Mouse (Mus musculus) megakaryocyte, embryonic 14.5 days (primary cell): ENCODE measurements around the gene Ints5. TPM values are rescaled to one million over a fixed set of nuclear protein-coding genes. Genes with fewer than 3 reads are reported as not detected.

Source experiments
- H3K27me3 ChIP-seq: replicated peaks from 2 replicates; pipeline ENCODE3; 2012; ENCODE audit warnings: inconsistent platforms
- H3K36me3 ChIP-seq: replicated peaks from 2 replicates; pipeline ENCODE3; 2012; ENCODE audit warnings: low read length, inconsistent platforms, mixed read lengths
- H3K4me1 ChIP-seq: 2 replicates; pipeline ENCODE4 v1.6.1; 2012; ENCODE audit warnings: inconsistent platforms
- H3K4me3 ChIP-seq: replicated peaks from 2 replicates; pipeline ENCODE3; 2012; ENCODE audit warnings: moderate library complexity, mild to moderate bottlenecking, inconsistent platforms
- H3K9me3 ChIP-seq: 2 replicates; pipeline ENCODE4 v1.6.1; 2012; ENCODE audit warnings: inconsistent platforms
- FLI1 ChIP-seq: IDR thresholded peaks from 2 replicates; pipeline ENCODE4 v1.6.1; 2012; ENCODE audit warnings: low read length, inconsistent platforms, mixed read lengths
- GATA1 ChIP-seq: IDR thresholded peaks from 3 replicates; pipeline ENCODE4 v1.6.1; 2012; ENCODE audit warnings: mixed read lengths, low read length, inconsistent platforms, borderline replicate concordance
- polyA plus RNA-seq: library from polyadenylated mRNA; stranded (reverse); fragments of >175 nt; gene quantifications from 2 replicates; pipeline ENCODE4 v1.2.3, GENCODE M21; 2012; ENCODE audit warnings: low replicate concordance; ENCODE audit not compliant: insufficient read depth

Ints5 gene
- 22.4 and 29.0 TPM in 2 replicates for polyA plus RNA-seq

GRCm38 (mm10) chr19:8892829-8893766 lies at the start of gene Ints5:
Ints5 (plus strand) TSS chr19:8893005.
- no peak for TF ChIP-seq FLI1
- no peak for TF ChIP-seq GATA1
- Histone ChIP-seq H3K9me3 (no peaks in the 10 kb centered on the region), H3K27me3 (no peaks in the 10 kb centered on the region), H3K4me1 (peaks cover 65% of the 10 kb centered on the region), H3K4me3 (peak within 1 kb of the TSS; percentile 96), H3K36me3 (peaks cover 43% of the 10 kb centered on the region)

- Histone ChIP-seq H3K4me3 (no peak overlapping the region), H3K9me3 (no peaks in the 10 kb centered on the region), H3K36me3 (peaks cover 79% of the 10 kb centered on the region), H3K4me1 (peaks cover 35% of the 10 kb centered on the region), H3K27me3 (no peaks in the 10 kb centered on the region)
- TF ChIP-seq GATA1 (no peak), FLI1 (no peak)
Observed at GRCm38 (mm10) chr19:8844371-8845129, 48.3 kb upstream of the Ints5 start.

GRCm38 (mm10) chr19:8848356-8848755 lies 44.4 kb upstream of the Ints5 start:
- TF ChIP-seq FLI1 (no peak), GATA1 (no peak)
- no peaks in the 10 kb centered on the region for H3K9me3 ChIP-seq
- peaks cover 23% of the 10 kb centered on the region for H3K4me1 ChIP-seq
- H3K36me3 ChIP-seq = peaks cover 57% of the 10 kb centered on the region
- H3K4me3 ChIP-seq = no peak overlapping the region
- peaks cover 2% of the 10 kb centered on the region for H3K27me3 ChIP-seq

GRCm38 (mm10) chr19:8850402-8850901 lies 42.4 kb upstream of the Ints5 start, which contains the start of gene Lrrn4cl:
Lrrn4cl (plus strand) TSS chr19:8850768.
- no peak within 1 kb of the TSS for H3K4me3 ChIP-seq
- H3K9me3 ChIP-seq = no peaks in the 10 kb centered on the region
- TF ChIP-seq GATA1 (no peak), FLI1 (no peak)
- peaks cover 19% of the 10 kb centered on the region for H3K4me1 ChIP-seq
- peaks cover 2% of the 10 kb centered on the region for H3K27me3 ChIP-seq
- peaks cover 40% of the 10 kb centered on the region for H3K36me3 ChIP-seq

GRCm38 (mm10) chr19:8851639-8852038 lies 41.2 kb upstream of the Ints5 start:
- H3K9me3 ChIP-seq = no peaks in the 10 kb centered on the region
- peaks cover 28% of the 10 kb centered on the region for H3K36me3 ChIP-seq
- H3K27me3 ChIP-seq = peaks cover 2% of the 10 kb centered on the region
- no peak for TF ChIP-seq GATA1
- TF ChIP-seq FLI1 = no peak
- peaks cover 19% of the 10 kb centered on the region for H3K4me1 ChIP-seq
- no peak overlapping the region for H3K4me3 ChIP-seq

GRCm38 (mm10) chr19:8852236-8852928 lies 40.4 kb upstream of the Ints5 start:
- TF ChIP-seq FLI1 (no peak), GATA1 (no peak)
- Histone ChIP-seq H3K4me3 (no peak overlapping the region), H3K4me1 (peaks cover 19% of the 10 kb centered on the region), H3K9me3 (no peaks in the 10 kb centered on the region), H3K36me3 (peaks cover 21% of the 10 kb centered on the region), H3K27me3 (peaks cover 2% of the 10 kb centered on the region)

GRCm38 (mm10) chr19:8853117-8853516 lies 39.7 kb upstream of the Ints5 start:
- Histone ChIP-seq H3K27me3 (peaks cover 2% of the 10 kb centered on the region), H3K4me3 (no peak overlapping the region), H3K4me1 (peaks cover 19% of the 10 kb centered on the region), H3K36me3 (peaks cover 13% of the 10 kb centered on the region), H3K9me3 (no peaks in the 10 kb centered on the region)
- TF ChIP-seq GATA1 (no peak), FLI1 (no peak)

GRCm38 (mm10) chr19:8857689-8858088 lies 35.1 kb upstream of the Ints5 start:
- no peaks in the 10 kb centered on the region for H3K27me3 ChIP-seq
- peaks cover 5% of the 10 kb centered on the region; the same call in 1 of the 2 replicates for H3K4me1 ChIP-seq
- H3K36me3 ChIP-seq = no peaks in the 10 kb centered on the region
- TF ChIP-seq GATA1 (no peak), FLI1 (no peak)
- H3K4me3 ChIP-seq = no peak overlapping the region
- H3K9me3 ChIP-seq = no peaks in the 10 kb centered on the region

- H3K4me3 ChIP-seq = no peak overlapping the region
- no peaks in the 10 kb centered on the region for H3K36me3 ChIP-seq
- H3K9me3 ChIP-seq = no peaks in the 10 kb centered on the region
- TF ChIP-seq FLI1 (no peak), GATA1 (no peak)
- peaks cover 5% of the 10 kb centered on the region; the same call in 1 of the 2 replicates for H3K4me1 ChIP-seq
- H3K27me3 ChIP-seq = no peaks in the 10 kb centered on the region
Observed at GRCm38 (mm10) chr19:8859018-8859417, 33.8 kb upstream of the Ints5 start.
